Mouse (Mus musculus): Measurements from ENCODE around the gene Rnf207.

Rnf207 gene

DNA sequence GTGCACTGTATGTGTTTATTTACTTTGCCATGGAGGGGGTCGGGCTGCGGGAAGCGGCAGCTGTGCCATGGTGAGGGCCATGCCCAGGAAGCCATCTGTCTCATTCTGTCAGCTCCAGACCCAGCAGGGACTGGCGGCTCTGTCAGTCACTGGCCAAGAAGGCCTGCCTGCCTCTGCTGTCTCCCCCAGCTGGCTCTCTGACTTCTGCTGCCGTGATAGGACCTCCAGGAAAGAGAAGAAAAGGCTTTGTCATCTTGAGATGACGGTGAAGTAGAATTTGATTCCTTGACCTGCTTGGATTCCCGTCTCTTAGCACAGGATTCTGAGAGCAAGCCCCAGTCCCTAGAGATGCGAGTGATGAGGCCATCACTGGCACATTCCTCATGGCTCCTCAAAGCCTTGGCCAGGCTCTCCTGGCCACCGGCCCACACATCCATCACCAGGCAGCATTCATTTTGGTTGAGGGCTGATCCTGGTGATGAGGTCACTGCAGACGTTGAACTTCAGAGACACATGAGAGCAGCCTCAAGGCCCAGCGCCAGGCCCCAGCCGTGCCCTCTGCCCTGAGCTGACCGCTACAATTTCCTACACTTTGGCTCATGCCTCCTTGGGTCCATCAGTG lies 50.9 kb downstream of the Rnf207 start:
- no peak for DNase-seq

GRCm38 (mm10) chr4:152266236-152266895 lies 52.4 kb downstream of the Rnf207 start:
- DNase-seq = peak; percentile 71

- DNase-seq = no peak
These were observed 53.0 kb downstream of the Rnf207 start for GRCm38 (mm10) chr4:152265791-152266190.

- DNase-seq = no peak
These were observed 53.8 kb downstream of the Rnf207 start for GRCm38 (mm10) chr4:152264867-152265568.

DNA sequence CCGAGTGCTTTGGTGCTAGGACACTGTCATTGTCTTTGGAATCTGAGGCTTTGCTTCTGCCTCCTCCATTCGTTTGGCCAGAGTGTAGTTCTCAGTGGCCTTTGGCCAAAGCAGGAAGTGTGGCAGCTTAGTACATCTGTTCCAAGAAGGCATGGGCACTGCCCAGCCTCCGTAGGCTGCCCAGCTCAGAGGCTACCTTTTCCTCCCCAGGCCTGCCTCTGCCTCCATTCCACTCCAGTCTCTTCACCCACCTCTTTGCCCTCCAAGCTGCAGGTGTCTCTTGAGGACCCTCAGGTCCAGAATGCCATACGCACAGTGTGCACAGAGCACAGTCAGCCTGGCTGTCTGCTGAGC lies 54.6 kb downstream of the Rnf207 start:
- no peak for DNase-seq

GRCm38 (mm10) chr4:152263512-152264176 lies 55.1 kb downstream of the Rnf207 start:
- no peak for DNase-seq

GRCm38 (mm10) chr4:152263089-152263488 lies 55.7 kb downstream of the Rnf207 start:
- no peak for DNase-seq

DNA sequence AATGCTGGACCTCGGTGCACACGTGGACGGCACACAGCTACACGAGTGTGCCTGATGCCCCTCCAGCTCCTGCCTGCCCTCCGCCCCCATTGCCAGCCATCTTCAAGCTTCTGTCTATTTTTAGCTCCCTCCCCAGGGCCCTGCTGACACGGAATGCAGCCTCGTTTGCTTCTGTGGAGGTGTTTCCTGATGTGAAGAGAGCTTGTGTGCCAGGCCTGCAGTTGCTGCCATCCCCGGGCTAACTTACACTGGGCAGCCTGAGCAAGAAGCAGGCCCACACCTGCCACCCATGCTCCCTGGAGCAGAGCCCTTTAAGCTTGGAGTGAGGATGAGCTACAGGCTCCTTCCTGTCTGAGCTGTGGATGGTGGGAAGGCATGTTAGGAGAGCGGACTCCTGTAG lies 56.6 kb downstream of the Rnf207 start:
- DNase-seq = no peak

DNA sequence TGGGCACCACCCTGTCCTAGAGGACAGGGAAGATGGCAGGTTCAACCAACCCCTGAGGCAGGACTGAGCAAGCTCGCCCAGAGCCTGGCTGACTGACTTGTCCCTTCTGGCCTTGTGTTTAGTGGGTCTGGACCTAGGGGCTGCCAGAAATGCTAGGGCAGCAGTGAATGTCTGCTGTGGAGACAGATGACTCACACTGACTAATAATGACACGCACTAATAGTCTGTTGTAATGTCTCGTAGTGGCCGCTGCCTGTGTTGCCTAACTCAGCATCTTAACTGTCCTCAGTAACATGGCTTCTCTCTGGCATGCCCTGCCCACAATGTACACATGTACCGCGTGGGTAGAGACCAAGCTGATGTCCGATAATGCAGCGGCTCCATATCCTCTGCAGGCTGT lies 58.3 kb downstream of the Rnf207 start:
- no peak for DNase-seq

DNA sequence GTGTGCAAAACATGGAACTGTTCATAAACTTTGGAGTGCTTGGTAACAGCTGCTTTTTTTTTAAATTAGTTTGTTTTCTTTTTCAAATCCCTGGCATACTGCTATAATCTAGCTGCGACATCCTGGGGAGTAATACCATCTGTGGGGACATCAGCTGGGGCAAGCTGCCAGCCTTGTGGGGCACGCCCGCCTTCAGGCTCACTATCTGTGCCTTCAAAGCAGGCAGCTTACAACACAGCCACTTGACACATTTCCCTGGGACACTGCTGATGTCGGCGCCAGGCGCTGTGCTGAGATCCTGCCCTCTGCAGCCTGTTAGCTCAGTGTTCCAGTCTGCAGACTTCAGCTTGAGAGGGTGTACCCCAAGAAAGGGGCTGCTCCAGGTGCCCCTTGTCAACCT lies 61.7 kb downstream of the Rnf207 start:
- DNase-seq = peak; percentile 85
